In genomic region chr19:7088558-7088957, GRCm38 (mm10) we compare ENCODE assay signal across 20 mouse cellular contexts. TPM values are rescaled to one million over a fixed set of nuclear protein-coding genes. Genes with fewer than 3 reads are reported as not detected.
DNase-seq lines count a peak whose midpoint lies in the region; ATAC-seq and TF ChIP-seq lines count a peak whose summit lies in the region.
"Had no signal": no experiment of that assay in that cellular context is flagged by ENCODE, and none has a peak within 500 bp of the region (broad histone marks: within the 10 kb centered on the region; RNA-seq: fewer than 3 reads in every experiment).

No protein-coding gene starts in this region.

- 12% methylated on average over 9 of the region's 9 CpGs for WGBS in hindbrain, embryonic 10.5 days
- WGBS in hindbrain, postnatal 0 days, result 14% methylated on average over 9 of the region's 9 CpGs
- WGBS in midbrain, embryonic 14.5 days, result 9% methylated on average over 9 of the region's 9 CpGs
- 13% methylated on average over 9 of the region's 9 CpGs for WGBS in midbrain, embryonic 16.5 days
- WGBS in embryonic facial prominence, embryonic 13.5 days, result 8% methylated on average over 9 of the region's 9 CpGs

- no peaks in the 10 kb centered on the region for H3K9me3 ChIP-seq in hindbrain, embryonic 10.5 days
- H3K9me3 ChIP-seq in hindbrain, postnatal 0 days (ENCODE audit: low read length), result no peaks in the 10 kb centered on the region
- no peaks in the 10 kb centered on the region for H3K9me3 ChIP-seq in midbrain, embryonic 14.5 days (ENCODE audit: control insufficient read depth, low read length)
- H3K9me3 ChIP-seq in midbrain, embryonic 16.5 days (replicated peaks; ENCODE audit: control insufficient read depth, low read length, poor library complexity, severe bottlenecking), result no peaks in the 10 kb centered on the region
- H3K9me3 ChIP-seq in embryonic facial prominence, embryonic 13.5 days, result no peaks in the 10 kb centered on the region
- H3K9me3 ChIP-seq: limb, embryonic 12.5 days; liver, embryonic 13.5 days; lung, embryonic 15.5 days; midbrain, embryonic 12.5 days had no signal

- DNase-seq in hindbrain, embryonic 10.5 days (ENCODE audit: low spot score), result no peak
- DNase-seq in hindbrain, postnatal 0 days (ENCODE audit: low spot score), result no peak
- peak; percentile 27 for DNase-seq in midbrain, embryonic 14.5 days
- DNase-seq in kidney, postnatal 36 days, result no peak
- DNase-seq in c-Kit-positive CD71-positive TER-119-positive erythroid progenitor cells, embryonic 14.5 days (ENCODE audit: low spot score), result no peak
- DNase-seq: adrenal gland, adult 2 months; cerebellum, adult 9-11 months; kidney, adult 2 months; kidney, postnatal 14 days; liver, embryonic 13.5 days; right cerebral cortex, postnatal 4 days; thymus, postnatal 14 days had no signal

- TF ChIP-seq CTCF in hindbrain, postnatal 0 days (IDR thresholded peaks at IDR 0.05; ENCODE audit: low read depth), result no peak

- peak overlapping the region; percentile 45 for H3K27ac ChIP-seq in hindbrain, embryonic 10.5 days
- H3K27ac ChIP-seq in hindbrain, postnatal 0 days, result no peak overlapping the region
- no peak overlapping the region for H3K27ac ChIP-seq in midbrain, embryonic 14.5 days (replicated peaks; ENCODE audit: low read depth, low read length)
- H3K27ac ChIP-seq in midbrain, embryonic 16.5 days (ENCODE audit: low read length), result no peak overlapping the region
- H3K27ac ChIP-seq in embryonic facial prominence, embryonic 13.5 days, result 0 out of 2 replicates have a peak overlapping the region, but pooled peaks have one; percentile 16
- H3K27ac ChIP-seq: limb, embryonic 12.5 days; liver, embryonic 13.5 days; lung, embryonic 15.5 days; macrophage; midbrain, embryonic 12.5 days; stomach, postnatal 0 days had no signal

- peaks cover 60% of the 10 kb centered on the region for H3K27me3 ChIP-seq in hindbrain, embryonic 10.5 days (ENCODE audit: insufficient read depth, poor library complexity, severe bottlenecking)
- H3K27me3 ChIP-seq in hindbrain, postnatal 0 days (ENCODE audit: insufficient read depth, low read length), result no peaks in the 10 kb centered on the region
- peaks cover 4% of the 10 kb centered on the region; the same call in 1 of the 2 replicates for H3K27me3 ChIP-seq in midbrain, embryonic 14.5 days (ENCODE audit: control insufficient read depth, insufficient read depth, low read length)
- no peaks in the 10 kb centered on the region for H3K27me3 ChIP-seq in midbrain, embryonic 16.5 days (ENCODE audit: control insufficient read depth, insufficient read depth, low read depth, low read length)
- peaks cover 43% of the 10 kb centered on the region for H3K27me3 ChIP-seq in embryonic facial prominence, embryonic 13.5 days

- ATAC-seq in hindbrain, postnatal 0 days, result no peak
- no peak for ATAC-seq in midbrain, embryonic 14.5 days (ENCODE audit: low FRiP score, low TSS enrichment)
- no peak for ATAC-seq in midbrain, embryonic 16.5 days
- ATAC-seq in embryonic facial prominence, embryonic 13.5 days (ENCODE audit: insufficient number of reproducible peaks, insufficient read depth, low FRiP score, low TSS enrichment, low read depth), result no peak
- 0 out of 2 replicates have a peak, but pooled peaks have one; percentile 6 for ATAC-seq in megakaryocyte progenitor cell, adult 5-6 weeks (replicated peaks; ENCODE audit: poor library complexity)

- H3K4me2 ChIP-seq in hindbrain, postnatal 0 days (ENCODE audit: low read depth, low read length), result no peak overlapping the region
- no peak overlapping the region for H3K4me2 ChIP-seq in midbrain, embryonic 14.5 days (ENCODE audit: low read length)
- no peak overlapping the region for H3K4me2 ChIP-seq in midbrain, embryonic 16.5 days (ENCODE audit: low read length)
- H3K4me2 ChIP-seq in embryonic facial prominence, embryonic 13.5 days, result peak overlapping the region; percentile 9; the same call in 1 of the 2 replicates
- H3K4me2 ChIP-seq: limb, embryonic 12.5 days; liver, embryonic 13.5 days; lung, embryonic 15.5 days; midbrain, embryonic 12.5 days had no signal

- H3K9ac ChIP-seq in hindbrain, postnatal 0 days (replicated peaks; ENCODE audit: low read length), result no peak overlapping the region
- H3K9ac ChIP-seq in midbrain, embryonic 14.5 days (replicated peaks; ENCODE audit: low read length), result no peak overlapping the region
- H3K9ac ChIP-seq in midbrain, embryonic 16.5 days (ENCODE audit: low read depth, low read length), result no peak overlapping the region
- H3K9ac ChIP-seq in embryonic facial prominence, embryonic 13.5 days, result peak overlapping the region; percentile 32; the same call in 1 of the 2 replicates
- H3K9ac ChIP-seq: limb, embryonic 12.5 days; liver, embryonic 13.5 days; lung, embryonic 15.5 days; midbrain, embryonic 12.5 days had no signal

- H3K36me3 ChIP-seq in hindbrain, embryonic 10.5 days, result no peaks in the 10 kb centered on the region
- no peaks in the 10 kb centered on the region for H3K36me3 ChIP-seq in hindbrain, postnatal 0 days (ENCODE audit: insufficient read depth, low read length)
- H3K36me3 ChIP-seq in midbrain, embryonic 14.5 days (ENCODE audit: control insufficient read depth, insufficient read depth, low read length), result no peaks in the 10 kb centered on the region
- no peaks in the 10 kb centered on the region for H3K36me3 ChIP-seq in midbrain, embryonic 16.5 days (ENCODE audit: control insufficient read depth, insufficient read depth, low read length)
- H3K36me3 ChIP-seq in embryonic facial prominence, embryonic 13.5 days, result no peaks in the 10 kb centered on the region
- H3K36me3 ChIP-seq: limb, embryonic 12.5 days; liver, embryonic 13.5 days; lung, embryonic 15.5 days; midbrain, embryonic 12.5 days had no signal

- peaks cover 82% of the 10 kb centered on the region for H3K4me1 ChIP-seq in hindbrain, embryonic 10.5 days (replicated peaks)
- H3K4me1 ChIP-seq in hindbrain, postnatal 0 days (ENCODE audit: insufficient read depth, low read length), result peaks cover 55% of the 10 kb centered on the region
- peaks cover 83% of the 10 kb centered on the region for H3K4me1 ChIP-seq in midbrain, embryonic 14.5 days (ENCODE audit: control insufficient read depth, insufficient read depth, low read length)
- H3K4me1 ChIP-seq in midbrain, embryonic 16.5 days (ENCODE audit: control insufficient read depth, insufficient read depth, low read length), result peaks cover 63% of the 10 kb centered on the region
- H3K4me1 ChIP-seq in embryonic facial prominence, embryonic 13.5 days, result peaks cover 70% of the 10 kb centered on the region

- no peak overlapping the region for H3K4me3 ChIP-seq in hindbrain, embryonic 10.5 days
- no peak overlapping the region for H3K4me3 ChIP-seq in hindbrain, postnatal 0 days (ENCODE audit: low read length)
- no peak overlapping the region for H3K4me3 ChIP-seq in midbrain, embryonic 14.5 days (replicated peaks; ENCODE audit: low read depth, low read length)
- no peak overlapping the region for H3K4me3 ChIP-seq in midbrain, embryonic 16.5 days (ENCODE audit: low read depth, low read length)
- no peak overlapping the region for H3K4me3 ChIP-seq in embryonic facial prominence, embryonic 13.5 days
- H3K4me3 ChIP-seq: limb, embryonic 12.5 days; liver, embryonic 13.5 days; lung, embryonic 15.5 days; midbrain, embryonic 12.5 days had no signal

RNA-seq across cellular contexts. Expression of gene Flrt1, which starts 17.0 kb away (rescaled TPM):
- polyA plus RNA-seq in hindbrain, embryonic 10.5 days (2016; fragmentation: Nextera tagmentation; extraction: Ambion mirVana), result 3.1 and 4.0 TPM in 2 replicates
- 8.4 and 10.1 TPM in 2 replicates for total RNA-seq in hindbrain, postnatal 0 days (2014; rRNA removed)
- 7.8 and 8.1 TPM in 2 replicates for polyA plus RNA-seq in hindbrain, postnatal 0 days (2015; fragmentation: Nextera tagmentation; extraction: Ambion mirVana)
- polyA plus RNA-seq in midbrain, embryonic 14.5 days (2014; fragmentation: Nextera tagmentation; extraction: Ambion mirVana), result 7.0 and 10.2 TPM in 2 replicates
- polyA plus RNA-seq in midbrain, embryonic 16.5 days (2015; fragmentation: Nextera tagmentation; extraction: Ambion mirVana), result 11.6 and 12.0 TPM in 2 replicates
- 13.0 and 13.6 TPM in 2 replicates for polyA plus RNA-seq in embryonic facial prominence, embryonic 13.5 days (2015; fragmentation: Nextera tagmentation; extraction: Ambion mirVana)
- total RNA-seq in megakaryocyte progenitor cell, adult 5-6 weeks (2015), result not detected in 2 replicates
- not detected in 2 replicates for total RNA-seq in megakaryocyte progenitor cell, adult 5-6 weeks (2017)
- polyA plus RNA-seq: macrophage had no signal

RNA-seq across cellular contexts. Expression of gene Macrod1, which starts 31.9 kb away (rescaled TPM):
- 2.9 and 3.4 TPM in 2 replicates for polyA plus RNA-seq in hindbrain, embryonic 10.5 days (2016; fragmentation: Nextera tagmentation; extraction: Ambion mirVana)
- 4.8 and 9.5 TPM in 2 replicates for total RNA-seq in hindbrain, postnatal 0 days (2014; rRNA removed)
- 6.5 and 6.7 TPM in 2 replicates for polyA plus RNA-seq in hindbrain, postnatal 0 days (2015; fragmentation: Nextera tagmentation; extraction: Ambion mirVana)
- 3.4 and 3.9 TPM in 2 replicates for polyA plus RNA-seq in midbrain, embryonic 14.5 days (2014; fragmentation: Nextera tagmentation; extraction: Ambion mirVana)
- polyA plus RNA-seq in midbrain, embryonic 16.5 days (2015; fragmentation: Nextera tagmentation; extraction: Ambion mirVana), result 4.4 and 5.9 TPM in 2 replicates
- polyA plus RNA-seq in embryonic facial prominence, embryonic 13.5 days (2015; fragmentation: Nextera tagmentation; extraction: Ambion mirVana), result 7.1 and 9.0 TPM in 2 replicates
- 12.7 and 17.6 TPM in 2 replicates for total RNA-seq in megakaryocyte progenitor cell, adult 5-6 weeks (2015)
- total RNA-seq in megakaryocyte progenitor cell, adult 5-6 weeks (2017), result 0.68 and 3.7 TPM in 2 replicates

RNA-seq across cellular contexts. Expression of gene Stip1, which starts 48.8 kb away (rescaled TPM):
- 372 and 451 TPM in 2 replicates for polyA plus RNA-seq in hindbrain, embryonic 10.5 days (2016; fragmentation: Nextera tagmentation; extraction: Ambion mirVana)
- 87.3 and 89.0 TPM in 2 replicates for total RNA-seq in hindbrain, postnatal 0 days (2014; rRNA removed)
- 146 and 151 TPM in 2 replicates for polyA plus RNA-seq in hindbrain, postnatal 0 days (2015; fragmentation: Nextera tagmentation; extraction: Ambion mirVana)
- 180 and 217 TPM in 2 replicates for polyA plus RNA-seq in midbrain, embryonic 14.5 days (2014; fragmentation: Nextera tagmentation; extraction: Ambion mirVana)
- 204 and 211 TPM in 2 replicates for polyA plus RNA-seq in midbrain, embryonic 16.5 days (2015; fragmentation: Nextera tagmentation; extraction: Ambion mirVana)
- 211 and 240 TPM in 2 replicates for polyA plus RNA-seq in embryonic facial prominence, embryonic 13.5 days (2015; fragmentation: Nextera tagmentation; extraction: Ambion mirVana)
- total RNA-seq in megakaryocyte progenitor cell, adult 5-6 weeks (2015), result 197 and 204 TPM in 2 replicates
- total RNA-seq in megakaryocyte progenitor cell, adult 5-6 weeks (2017), result 244 and 250 TPM in 2 replicates

Comparison
In these comparisons a context has a peak if more than half of its experiments do, and no peak if none do; other contexts are left out.
1. H3K27ac ChIP-seq: peak in hindbrain, embryonic 10.5 days (single experiment) and embryonic facial prominence, embryonic 13.5 days (single experiment); none in hindbrain, postnatal 0 days (single experiment), midbrain, embryonic 14.5 days (single experiment) and midbrain, embryonic 16.5 days (single experiment).